Mouse (Mus musculus) liver, postnatal 0 days (tissue): Measurements from ENCODE around the gene Gm1123.
A peak's percentile ranks its signal among the peaks of the same experiment; 100 is the strongest.

Experiments
- CTCF ChIP-seq: sonication (generic); IDR thresholded peaks from 2 replicates; pipeline ENCODE4 v1.5.1; 2016; ENCODE audit warnings: antibody characterized with exemption, low read depth
- EP300 ChIP-seq: IDR thresholded peaks from 2 replicates; pipeline ENCODE4 v1.6.1; 2016; ENCODE audit warnings: antibody characterized with exemption, low read depth, mild to moderate bottlenecking

GRCm38 (mm10) chr9:98960348-98960747 is 75.2 kb downstream of the Gm1123 start:
- TF ChIP-seq CTCF (peak; percentile 35), EP300 (no peak)
